Mouse (Mus musculus): ENCODE measurements at regions not wholly inside any gene's neighbourhood (a gene's known extent, or its start where the extent isn't known, plus 50 kb on each side); places are given as distances from the start of the nearest gene placed in this dataset.
"Not testable (repeated sequence)": the region's sequence is repeated elsewhere in the genome, so short reads cannot be mapped to it uniquely, and the experiment has no call there.

GRCm38 (mm10) chr4:10670846-10671428 lies 203.4 kb upstream of the 2610301B20Rik start:
- no peak for DNase-seq

- no peak for DNase-seq
Observed at GRCm38 (mm10) chr4:10691086-10691485, 183.2 kb upstream of the 2610301B20Rik start.

- DNase-seq, result no peak
Observed at GRCm38 (mm10) chr4:10692860-10693259, 181.4 kb upstream of the 2610301B20Rik start.

- DNase-seq, result no peak
Observed at GRCm38 (mm10) chr4:10693446-10694105, 180.7 kb upstream of the 2610301B20Rik start.

GRCm38 (mm10) chr4:10694106-10694748 lies 180.1 kb upstream of the 2610301B20Rik start:
- not testable (repeated sequence) for DNase-seq

GRCm38 (mm10) chr4:10697225-10697836 lies 177.0 kb upstream of the 2610301B20Rik start:
- no peak for DNase-seq

GRCm38 (mm10) chr4:10698637-10699036 lies 175.7 kb upstream of the 2610301B20Rik start:
- DNase-seq, result no peak

GRCm38 (mm10) chr4:10701479-10701878 lies 172.8 kb upstream of the 2610301B20Rik start:
- no peak for DNase-seq

GRCm38 (mm10) chr4:10703212-10703611 lies 171.1 kb upstream of the 2610301B20Rik start:
- DNase-seq, result no peak

- no peak for DNase-seq
Observed at GRCm38 (mm10) chr4:10707016-10707657, 167.2 kb upstream of the 2610301B20Rik start.

GRCm38 (mm10) chr4:10707658-10708056 lies 166.6 kb upstream of the 2610301B20Rik start:
- no peak for DNase-seq

- DNase-seq, result no peak
Observed at GRCm38 (mm10) chr4:10711939-10712533, 162.3 kb upstream of the 2610301B20Rik start.

GRCm38 (mm10) chr4:10723341-10723740 lies 151.0 kb upstream of the 2610301B20Rik start:
- DNase-seq, result no peak

GRCm38 (mm10) chr4:10727894-10728293 lies 146.4 kb upstream of the 2610301B20Rik start:
- DNase-seq, result no peak

GRCm38 (mm10) chr4:10745207-10745606 lies 129.1 kb upstream of the 2610301B20Rik start:
- no peak for DNase-seq

GRCm38 (mm10) chr4:10748816-10749215 lies 125.5 kb upstream of the 2610301B20Rik start:
- no peak for DNase-seq

GRCm38 (mm10) chr4:10750377-10751062 lies 123.8 kb upstream of the 2610301B20Rik start:
- DNase-seq, result not testable (repeated sequence)

GRCm38 (mm10) chr4:10753176-10753575 lies 121.1 kb upstream of the 2610301B20Rik start:
- peak in 1 of 2 experiments; percentile 8 for DNase-seq

GRCm38 (mm10) chr4:10759491-10759890 lies 114.8 kb upstream of the 2610301B20Rik start:
- no peak for DNase-seq

GRCm38 (mm10) chr4:10767676-10768075 lies 106.6 kb upstream of the 2610301B20Rik start:
- no peak for DNase-seq

GRCm38 (mm10) chr4:10770026-10770643 lies 104.2 kb upstream of the 2610301B20Rik start:
- DNase-seq, result peak in 1 of 2 experiments; percentile 41
